Mouse (Mus musculus) small intestine, adult 2 months (tissue): ENCODE measurements around the gene Ubqln4.

Experiments used
- CTCF ChIP-seq: fragments of 200-500 bp; IDR thresholded peaks from 2 replicates; pipeline ENCODE4 v1.5.1; 2012; ENCODE audit warnings: low read depth, mild to moderate bottlenecking, control low read depth, inconsistent platforms, low read length, moderate library complexity, mixed read lengths; ENCODE audit not compliant: insufficient replicate concordance, insufficient read length; ENCODE audit errors: extremely low read depth
- POLR2A ChIP-seq: fragments of 200-500 bp; IDR thresholded peaks from 2 replicates; pipeline ENCODE4 v1.6.1; 2012; ENCODE audit warnings: low read depth, mild to moderate bottlenecking, control low read depth, inconsistent platforms, low read length, moderate library complexity

GRCm38 (mm10) chr3:88566116-88566515 lies 12.6 kb downstream of the Ubqln4 start:
- no peak for TF ChIP-seq POLR2A
- TF ChIP-seq CTCF: no peak
